Mouse (Mus musculus): Measurements from ENCODE around the gene Lgals8.

Gene Lgals8

GRCm38 (mm10) chr13:12460881-12461729, 3.6 kb downstream of the Lgals8 start:
- peak; percentile 95 for DNase-seq (ENCODE audit: inconsistent ontology term)

- peak; percentile 79 for DNase-seq (ENCODE audit: inconsistent ontology term)
These were observed 4.3 kb downstream of the Lgals8 start for GRCm38 (mm10) chr13:12460443-12460842.

GRCm38 (mm10) chr13:12456711-12457110, 8.0 kb downstream of the Lgals8 start:
- no peak for DNase-seq (ENCODE audit: inconsistent ontology term)

GRCm38 (mm10) chr13:12454686-12455390, 9.9 kb downstream of the Lgals8 start:
- DNase-seq (ENCODE audit: inconsistent ontology term): no peak

- DNase-seq (ENCODE audit: inconsistent ontology term): no peak
These were observed 11.6 kb downstream of the Lgals8 start for GRCm38 (mm10) chr13:12453150-12453549.

GRCm38 (mm10) chr13:12442008-12442587, 22.6 kb downstream of the Lgals8 start:
- DNase-seq (ENCODE audit: inconsistent ontology term): peak; percentile 72

GRCm38 (mm10) chr13:12440813-12441212, 23.9 kb downstream of the Lgals8 start:
- no peak for DNase-seq (ENCODE audit: inconsistent ontology term)

GRCm38 (mm10) chr13:12439586-12439985, 25.2 kb downstream of the Lgals8 start:
- DNase-seq (ENCODE audit: inconsistent ontology term): no peak

GRCm38 (mm10) chr13:12433843-12434242, 30.9 kb downstream of the Lgals8 start:
- DNase-seq (ENCODE audit: inconsistent ontology term): no peak

- DNase-seq (ENCODE audit: inconsistent ontology term): no peak
These were observed 36.2 kb downstream of the Lgals8 start for GRCm38 (mm10) chr13:12428556-12428955.

GRCm38 (mm10) chr13:12420596-12420995, 44.1 kb downstream of the Lgals8 start:
- DNase-seq (ENCODE audit: inconsistent ontology term): no peak

- no peak for DNase-seq (ENCODE audit: inconsistent ontology term)
These were observed 52.7 kb downstream of the Lgals8 start for GRCm38 (mm10) chr13:12412016-12412415.

GRCm38 (mm10) chr13:12408343-12409066, 56.2 kb downstream of the Lgals8 start:
- DNase-seq (ENCODE audit: inconsistent ontology term): no peak

GRCm38 (mm10) chr13:12395571-12395970, 69.2 kb downstream of the Lgals8 start:
- no peak for DNase-seq (ENCODE audit: inconsistent ontology term)

GRCm38 (mm10) chr13:12394609-12395505, 69.9 kb downstream of the Lgals8 start, which contains the start of gene Heatr1:
Gene Heatr1 (plus strand): TSS chr13:12395027.
- DNase-seq (ENCODE audit: inconsistent ontology term): peak; percentile 97

All from Muller cell, postnatal 12 days (primary cell).